Mouse (Mus musculus) ovary, adult 18-20 months (tissue): ENCODE data around the gene Ndrg3.

ENCODE experiments used
- DNase-seq: peaks from one replicate; pipeline ENCODE4 v3.0.0; 2022; ENCODE audit warnings: low spot score, mixed read lengths

Ndrg3 gene

GRCm38 (mm10) chr2:156991470-156992319 is at the start of gene Ndrg3:
Gene Ndrg3, minus strand, starts transcription at chr2:156992056.
- DNase-seq = peak; percentile 96

GRCm38 (mm10) chr2:157041421-157041820 is 49.6 kb upstream of the Ndrg3 start:
- no peak for DNase-seq

- no peak for DNase-seq
These were observed 48.8 kb upstream of the Ndrg3 start for GRCm38 (mm10) chr2:157040649-157041046.

- DNase-seq = peak; percentile 62
These were observed 48.2 kb upstream of the Ndrg3 start for GRCm38 (mm10) chr2:157039900-157040648.

GRCm38 (mm10) chr2:157037303-157037702 is 45.4 kb upstream of the Ndrg3 start:
- no peak for DNase-seq

- DNase-seq = no peak
These were observed 44.5 kb upstream of the Ndrg3 start for GRCm38 (mm10) chr2:157036400-157036799.

- no peak for DNase-seq
These were observed 43.5 kb upstream of the Ndrg3 start for GRCm38 (mm10) chr2:157035371-157035770.

- no peak for DNase-seq
These were observed 38.9 kb upstream of the Ndrg3 start for GRCm38 (mm10) chr2:157030804-157031203.

GRCm38 (mm10) chr2:157028261-157028660 is 36.4 kb upstream of the Ndrg3 start:
- DNase-seq = no peak

- DNase-seq = no peak
These were observed 35.5 kb upstream of the Ndrg3 start for GRCm38 (mm10) chr2:157027106-157028008.

GRCm38 (mm10) chr2:157021156-157021555 is 29.3 kb upstream of the Ndrg3 start:
- no peak for DNase-seq

GRCm38 (mm10) chr2:157019228-157019627 is 27.4 kb upstream of the Ndrg3 start:
- DNase-seq = no peak

- no peak for DNase-seq
These were observed 24.8 kb upstream of the Ndrg3 start for GRCm38 (mm10) chr2:157016529-157017270.

- no peak for DNase-seq
These were observed 20.5 kb upstream of the Ndrg3 start for GRCm38 (mm10) chr2:157012341-157012740.

GRCm38 (mm10) chr2:157010634-157011310 is 18.9 kb upstream of the Ndrg3 start:
- DNase-seq = no peak

GRCm38 (mm10) chr2:157010121-157010520 is 18.3 kb upstream of the Ndrg3 start:
- no peak for DNase-seq

GRCm38 (mm10) chr2:157008509-157008908 is 16.7 kb upstream of the Ndrg3 start:
- DNase-seq = no peak

- no peak for DNase-seq
These were observed 15.4 kb upstream of the Ndrg3 start for GRCm38 (mm10) chr2:157007234-157007596.

- DNase-seq = peak; percentile 78
These were observed 14.8 kb upstream of the Ndrg3 start, which contains the start of gene Dsn1 for GRCm38 (mm10) chr2:157006511-157007233. Gene Dsn1, minus strand, starts transcription at chr2:157007154.

GRCm38 (mm10) chr2:157002321-157002720 is 10.5 kb upstream of the Ndrg3 start:
- DNase-seq = no peak
